Mouse (Mus musculus): ENCODE data around the gene Abl1. TPM values are rescaled to one million over a fixed set of nuclear protein-coding genes. Genes with fewer than 3 reads are reported as not detected.

Gene Abl1
- polyA plus RNA-seq, 1 experiment = 45.9 TPM

- Histone ChIP-seq H3K79me2 (ENCODE audit: control insufficient read depth, insufficient read depth) (no peaks in the 10 kb centered on the region), H3K4me3 (ENCODE audit: insufficient read depth, poor library complexity, severe bottlenecking) (no peak overlapping the region), H3K36me3 (ENCODE audit: control insufficient read depth, insufficient read depth) (no peaks in the 10 kb centered on the region), H3K79me3 (ENCODE audit: low read depth) (no peaks in the 10 kb centered on the region), H3K27me3 (ENCODE audit: control insufficient read depth, insufficient read depth, insufficient read length) (no peaks in the 10 kb centered on the region), H3ac (ENCODE audit: control insufficient read depth, insufficient read length, low read depth) (no peak overlapping the region)
- TF ChIP-seq MYOD1 (IDR thresholded peaks at IDR 0.05; ENCODE audit: control insufficient read depth, insufficient read length, low read depth) (no peak), MYOG (IDR thresholded peaks at IDR 0.05; ENCODE audit: control insufficient read depth, extremely low read depth, insufficient read length) (no peak), FOSL1 (IDR thresholded peaks at IDR 0.05; ENCODE audit: insufficient read depth, low read length, poor library complexity, severe bottlenecking) (no peak), CTCF (IDR thresholded peaks at IDR 0.05; ENCODE audit: control insufficient read depth, insufficient read depth, insufficient read length) (no peak), MAX (IDR thresholded peaks at IDR 0.05) (no peak), USF1 (IDR thresholded peaks at IDR 0.05; ENCODE audit: low read depth) (no peak), CEBPB (IDR thresholded peaks at IDR 0.05; ENCODE audit: low read depth) (no peak)
Observed at GRCm38 (mm10) chr2:31703226-31703625, 15.1 kb downstream of the Abl1 start.

- Histone ChIP-seq H3K36me3 (ENCODE audit: control insufficient read depth, insufficient read depth) (no peaks in the 10 kb centered on the region), H3K4me3 (ENCODE audit: insufficient read depth, poor library complexity, severe bottlenecking) (no peak overlapping the region), H3K79me2 (ENCODE audit: control insufficient read depth, insufficient read depth) (no peaks in the 10 kb centered on the region), H3K27me3 (ENCODE audit: control insufficient read depth, insufficient read depth, insufficient read length) (no peaks in the 10 kb centered on the region), H3ac (ENCODE audit: control insufficient read depth, insufficient read length, low read depth) (no peak overlapping the region), H3K79me3 (ENCODE audit: low read depth) (no peaks in the 10 kb centered on the region)
- TF ChIP-seq CTCF (IDR thresholded peaks at IDR 0.05; ENCODE audit: control insufficient read depth, insufficient read depth, insufficient read length) (no peak), MAX (IDR thresholded peaks at IDR 0.05) (no peak), MYOD1 (IDR thresholded peaks at IDR 0.05; ENCODE audit: control insufficient read depth, insufficient read length, low read depth) (no peak)
Observed at GRCm38 (mm10) chr2:31705914-31706313, 17.7 kb downstream of the Abl1 start.

- no peak for TF ChIP-seq MYOG (IDR thresholded peaks at IDR 0.05; ENCODE audit: control insufficient read depth, extremely low read depth, insufficient read length)
- TF ChIP-seq USF1 (IDR thresholded peaks at IDR 0.05; ENCODE audit: low read depth) = no peak
- no peak for TF ChIP-seq FOSL1 (IDR thresholded peaks at IDR 0.05; ENCODE audit: insufficient read depth, low read length, poor library complexity, severe bottlenecking)
- no peak for TF ChIP-seq CTCF (IDR thresholded peaks at IDR 0.05; ENCODE audit: control insufficient read depth, insufficient read depth, insufficient read length)
Observed at GRCm38 (mm10) chr2:31706531-31706930, 18.4 kb downstream of the Abl1 start.

GRCm38 (mm10) chr2:31712716-31713115, 24.5 kb downstream of the Abl1 start:
- H3K79me3 ChIP-seq (ENCODE audit: low read depth) = no peaks in the 10 kb centered on the region
- no peak overlapping the region for H3K4me3 ChIP-seq (ENCODE audit: insufficient read depth, poor library complexity, severe bottlenecking)
- no peak overlapping the region for H3ac ChIP-seq (ENCODE audit: control insufficient read depth, insufficient read length, low read depth)
- no peak for TF ChIP-seq CTCF (IDR thresholded peaks at IDR 0.05; ENCODE audit: control insufficient read depth, insufficient read depth, insufficient read length)
- TF ChIP-seq CEBPB (IDR thresholded peaks at IDR 0.05; ENCODE audit: low read depth) = no peak
- TF ChIP-seq USF1 (IDR thresholded peaks at IDR 0.05; ENCODE audit: low read depth) = no peak
- no peak for TF ChIP-seq MAX (IDR thresholded peaks at IDR 0.05)
- TF ChIP-seq MYOD1 (IDR thresholded peaks at IDR 0.05; ENCODE audit: control insufficient read depth, insufficient read length, low read depth) = no peak
- no peak for TF ChIP-seq FOSL1 (IDR thresholded peaks at IDR 0.05; ENCODE audit: insufficient read depth, low read length, poor library complexity, severe bottlenecking)
- TF ChIP-seq MYOG (IDR thresholded peaks at IDR 0.05; ENCODE audit: control insufficient read depth, extremely low read depth, insufficient read length) = no peak
- no peaks in the 10 kb centered on the region for H3K36me3 ChIP-seq (ENCODE audit: control insufficient read depth, insufficient read depth)
- no peaks in the 10 kb centered on the region for H3K79me2 ChIP-seq (ENCODE audit: control insufficient read depth, insufficient read depth)
- no peaks in the 10 kb centered on the region for H3K27me3 ChIP-seq (ENCODE audit: control insufficient read depth, insufficient read depth, insufficient read length)

More at GRCm38 (mm10) chr2:31706531-31706930, 18.4 kb downstream of the Abl1 start:
- Histone ChIP-seq H3K79me3 (ENCODE audit: low read depth) (no peaks in the 10 kb centered on the region), H3ac (ENCODE audit: control insufficient read depth, insufficient read length, low read depth) (no peak overlapping the region), H3K36me3 (ENCODE audit: control insufficient read depth, insufficient read depth) (no peaks in the 10 kb centered on the region), H3K4me3 (ENCODE audit: insufficient read depth, poor library complexity, severe bottlenecking) (no peak overlapping the region), H3K79me2 (ENCODE audit: control insufficient read depth, insufficient read depth) (no peaks in the 10 kb centered on the region), H3K27me3 (ENCODE audit: control insufficient read depth, insufficient read depth, insufficient read length) (no peaks in the 10 kb centered on the region)

GRCm38 (mm10) chr2:31713813-31714212, 25.6 kb downstream of the Abl1 start:
- H3K36me3 ChIP-seq (ENCODE audit: control insufficient read depth, insufficient read depth) = no peaks in the 10 kb centered on the region
- no peaks in the 10 kb centered on the region for H3K79me3 ChIP-seq (ENCODE audit: low read depth)
- TF ChIP-seq USF1 (IDR thresholded peaks at IDR 0.05; ENCODE audit: low read depth) (no peak), CEBPB (IDR thresholded peaks at IDR 0.05; ENCODE audit: low read depth) (no peak), FOSL1 (IDR thresholded peaks at IDR 0.05; ENCODE audit: insufficient read depth, low read length, poor library complexity, severe bottlenecking) (no peak), MYOD1 (IDR thresholded peaks at IDR 0.05; ENCODE audit: control insufficient read depth, insufficient read length, low read depth) (no peak), CTCF (IDR thresholded peaks at IDR 0.05; ENCODE audit: control insufficient read depth, insufficient read depth, insufficient read length) (no peak), MAX (IDR thresholded peaks at IDR 0.05) (no peak), MYOG (IDR thresholded peaks at IDR 0.05; ENCODE audit: control insufficient read depth, extremely low read depth, insufficient read length) (no peak)
- no peaks in the 10 kb centered on the region for H3K27me3 ChIP-seq (ENCODE audit: control insufficient read depth, insufficient read depth, insufficient read length)
- H3ac ChIP-seq (ENCODE audit: control insufficient read depth, insufficient read length, low read depth) = no peak overlapping the region
- no peaks in the 10 kb centered on the region for H3K79me2 ChIP-seq (ENCODE audit: control insufficient read depth, insufficient read depth)
- no peak overlapping the region for H3K4me3 ChIP-seq (ENCODE audit: insufficient read depth, poor library complexity, severe bottlenecking)

- Histone ChIP-seq H3ac (ENCODE audit: control insufficient read depth, insufficient read length, low read depth) (no peak overlapping the region), H3K27me3 (ENCODE audit: control insufficient read depth, insufficient read depth, insufficient read length) (no peaks in the 10 kb centered on the region), H3K79me3 (ENCODE audit: low read depth) (no peaks in the 10 kb centered on the region), H3K79me2 (ENCODE audit: control insufficient read depth, insufficient read depth) (no peaks in the 10 kb centered on the region), H3K4me3 (ENCODE audit: insufficient read depth, poor library complexity, severe bottlenecking) (no peak overlapping the region), H3K36me3 (ENCODE audit: control insufficient read depth, insufficient read depth) (no peaks in the 10 kb centered on the region)
- TF ChIP-seq MYOG (IDR thresholded peaks at IDR 0.05; ENCODE audit: control insufficient read depth, extremely low read depth, insufficient read length) (no peak), CEBPB (IDR thresholded peaks at IDR 0.05; ENCODE audit: low read depth) (no peak), FOSL1 (IDR thresholded peaks at IDR 0.05; ENCODE audit: insufficient read depth, low read length, poor library complexity, severe bottlenecking) (no peak), MYOD1 (IDR thresholded peaks at IDR 0.05; ENCODE audit: control insufficient read depth, insufficient read length, low read depth) (no peak), USF1 (IDR thresholded peaks at IDR 0.05; ENCODE audit: low read depth) (no peak), CTCF (IDR thresholded peaks at IDR 0.05; ENCODE audit: control insufficient read depth, insufficient read depth, insufficient read length) (no peak), MAX (IDR thresholded peaks at IDR 0.05) (no peak)
Observed at GRCm38 (mm10) chr2:31714780-31715179, 26.6 kb downstream of the Abl1 start.

Measured in C2C12 (cell line).